Mouse (Mus musculus): ENCODE results near the gene Gm2075.

Gm2075 gene

GRCm38 (mm10) chr12:88011548-88011947, at the start of gene Gm2075:
Gene Gm2075 (plus strand): TSS chr12:88011848.
- WGBS, result no CpG with 5 or more reads among the region's 1 CpGs

- 71% methylated on average over 3 of the region's 3 CpGs for WGBS
Observed at GRCm38 (mm10) chr12:88004118-88004517, 7.5 kb upstream of the Gm2075 start.

- WGBS, result 81% methylated on average over 2 of the region's 2 CpGs
Observed at GRCm38 (mm10) chr12:88018671-88019070, 7.0 kb downstream of the Gm2075 start, which contains the start of gene Gm6803. Gene Gm6803 (minus strand): TSS chr12:88018771.

- 72% methylated on average over 1 of the region's 1 CpGs for WGBS
Observed at GRCm38 (mm10) chr12:88026704-88027103, 15.1 kb downstream of the Gm2075 start, which contains the start of gene Gm2056. Gene Gm2056 (plus strand): TSS chr12:88027004.

- WGBS, result 92% methylated on average over 5 of the region's 5 CpGs
Observed at GRCm38 (mm10) chr12:88032250-88032649, 20.6 kb downstream of the Gm2075 start.

- WGBS, result 92% methylated on average over 1 of the region's 1 CpGs
Observed at GRCm38 (mm10) chr12:88039703-88040102, 28.1 kb downstream of the Gm2075 start.

GRCm38 (mm10) chr12:88045226-88045625, 33.6 kb downstream of the Gm2075 start:
- WGBS, result 48% methylated on average over 1 of the region's 1 CpGs
